Mouse (Mus musculus) lung, adult 2 months (tissue): Measurements from ENCODE around the gene Polr1a.

Experiments used
- CTCF ChIP-seq: fragments of 200-500 bp; IDR thresholded peaks from 2 replicates; pipeline ENCODE4 v1.5.1; 2011; ENCODE audit warnings: mild to moderate bottlenecking, low read length, control low read depth; ENCODE audit not compliant: insufficient read depth
- POLR2A ChIP-seq: fragments of 200-500 bp; IDR thresholded peaks from 2 replicates; pipeline ENCODE4 v1.6.1; 2011; ENCODE audit warnings: low read depth, mild to moderate bottlenecking, control low read depth, low read length, borderline replicate concordance; ENCODE audit errors: extremely low read depth

- TF ChIP-seq CTCF = no peak
- no peak for TF ChIP-seq POLR2A
These were observed 100.6 kb downstream of the Polr1a start for GRCm38 (mm10) chr6:72009454-72009853.
